Mouse (Mus musculus): ENCODE data around the gene Ugt1a10.
"Not testable (repeated sequence)": the region's sequence is repeated elsewhere in the genome, so short reads cannot be mapped to it uniquely, and the experiment has no call there.

Gene Ugt1a10

GRCm38 (mm10) chr1:88055088-88055487 is at the start of gene Ugt1a10:
Ugt1a10 (plus strand) TSS chr1:88055388.
- no peak for DNase-seq (ENCODE audit: low spot score)

- DNase-seq (ENCODE audit: low spot score), result no peak
Measured at GRCm38 (mm10) chr1:88007692-88008210, 47.4 kb upstream of the Ugt1a10 start.

- peak; percentile 71 for DNase-seq (ENCODE audit: low spot score)
Measured at GRCm38 (mm10) chr1:88008211-88008697, 46.9 kb upstream of the Ugt1a10 start, which contains the start of gene Usp40. Usp40 (minus strand) TSS chr1:88008551.

- no peak for DNase-seq (ENCODE audit: low spot score)
Measured at GRCm38 (mm10) chr1:88008735-88009134, 46.5 kb upstream of the Ugt1a10 start.

GRCm38 (mm10) chr1:88009521-88009920 is 45.7 kb upstream of the Ugt1a10 start:
- no peak for DNase-seq (ENCODE audit: low spot score)

GRCm38 (mm10) chr1:88013726-88014125 is 41.5 kb upstream of the Ugt1a10 start:
- DNase-seq (ENCODE audit: low spot score), result no peak

- DNase-seq (ENCODE audit: low spot score), result no peak
Measured at GRCm38 (mm10) chr1:88014194-88014593, 41.0 kb upstream of the Ugt1a10 start.

GRCm38 (mm10) chr1:88014671-88015070 is 40.5 kb upstream of the Ugt1a10 start:
- no peak for DNase-seq (ENCODE audit: low spot score)

- DNase-seq (ENCODE audit: low spot score), result no peak
Measured at GRCm38 (mm10) chr1:88015371-88015770, 39.8 kb upstream of the Ugt1a10 start.

- not testable (repeated sequence) for DNase-seq (ENCODE audit: low spot score)
Measured at GRCm38 (mm10) chr1:88025244-88025643, 29.9 kb upstream of the Ugt1a10 start.

GRCm38 (mm10) chr1:88043044-88043443 is 12.1 kb upstream of the Ugt1a10 start:
- not testable (repeated sequence) for DNase-seq (ENCODE audit: low spot score)

- not testable (repeated sequence) for DNase-seq (ENCODE audit: low spot score)
Measured at GRCm38 (mm10) chr1:88044832-88045437, 10.3 kb upstream of the Ugt1a10 start.

GRCm38 (mm10) chr1:88047408-88047807 is 7.8 kb upstream of the Ugt1a10 start:
- not testable (repeated sequence) for DNase-seq (ENCODE audit: low spot score)

GRCm38 (mm10) chr1:88066472-88067102 is 11.4 kb downstream of the Ugt1a10 start:
- not testable (repeated sequence) for DNase-seq (ENCODE audit: low spot score)

- no peak for DNase-seq (ENCODE audit: low spot score)
Measured at GRCm38 (mm10) chr1:88070495-88070894, 15.3 kb downstream of the Ugt1a10 start, which contains the start of gene Ugt1a9. Ugt1a9 (plus strand) TSS chr1:88070800.

- DNase-seq (ENCODE audit: low spot score), result no peak
Measured at GRCm38 (mm10) chr1:88070902-88071301, 15.7 kb downstream of the Ugt1a10 start.

GRCm38 (mm10) chr1:88074471-88074870 is 19.3 kb downstream of the Ugt1a10 start:
- DNase-seq (ENCODE audit: low spot score), result no peak

- no peak for DNase-seq (ENCODE audit: low spot score)
Measured at GRCm38 (mm10) chr1:88077128-88077527, 21.9 kb downstream of the Ugt1a10 start.

- DNase-seq (ENCODE audit: low spot score), result no peak
Measured at GRCm38 (mm10) chr1:88081670-88082069, 26.5 kb downstream of the Ugt1a10 start.

- DNase-seq (ENCODE audit: low spot score), result no peak
Measured at GRCm38 (mm10) chr1:88086125-88086524, 30.9 kb downstream of the Ugt1a10 start.

GRCm38 (mm10) chr1:88087513-88087912 is 32.3 kb downstream of the Ugt1a10 start, which contains the start of gene Ugt1a8:
Ugt1a8 (plus strand) TSS chr1:88087813.
- no peak for DNase-seq (ENCODE audit: low spot score)

- DNase-seq (ENCODE audit: low spot score), result no peak
Measured at GRCm38 (mm10) chr1:88092341-88092740, 37.2 kb downstream of the Ugt1a10 start.

- DNase-seq (ENCODE audit: low spot score), result not testable (repeated sequence)
Measured at GRCm38 (mm10) chr1:88094270-88094676, 39.1 kb downstream of the Ugt1a10 start.

Measured in ovary, postnatal 14 days (tissue).